Mouse (Mus musculus): ENCODE data around the gene Tmem176b.

The Tmem176b gene

GRCm38 (mm10) chr6:48787867-48788266, 53.4 kb downstream of the Tmem176b start:
- in situ Hi-C loops (cut with MseI, MboI) = no loop called here

GRCm38 (mm10) chr6:48785601-48786000, 55.7 kb downstream of the Tmem176b start:
- in situ Hi-C loops (cut with MseI, MboI) = no loop called here

- in situ Hi-C loops (cut with MseI, MboI) = no loop called here
These were observed 56.1 kb downstream of the Tmem176b start for GRCm38 (mm10) chr6:48785189-48785588.

DNA sequence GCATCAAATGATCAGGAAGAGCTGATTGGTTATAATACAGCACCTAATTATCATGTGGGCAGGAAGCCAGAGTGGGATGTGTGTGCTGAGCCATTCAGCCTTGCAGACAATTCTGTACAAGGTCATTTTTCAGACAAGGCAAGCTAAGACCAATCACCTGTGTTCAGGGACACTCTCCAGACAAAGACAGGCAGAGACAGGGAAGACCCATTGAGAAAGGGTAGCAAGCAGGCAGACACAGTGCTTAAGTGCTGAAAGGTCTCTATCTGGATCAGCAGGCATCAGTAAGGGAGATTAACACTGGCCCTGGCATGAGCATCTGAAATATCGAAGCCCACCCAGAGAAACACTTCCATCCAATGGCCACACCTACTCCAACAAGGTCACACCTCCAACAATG, 56.9 kb downstream of the Tmem176b start:
- in situ Hi-C loops (cut with MseI, MboI) = no loop called here
